Mouse (Mus musculus): Measurements from ENCODE around the gene Gm49396. TPM values are rescaled to one million over a fixed set of nuclear protein-coding genes. Genes with fewer than 3 reads are reported as not detected.

Gm49396 gene
- polyA plus RNA-seq, 2 experiments: 0.99 to 1.4 TPM

DNA sequence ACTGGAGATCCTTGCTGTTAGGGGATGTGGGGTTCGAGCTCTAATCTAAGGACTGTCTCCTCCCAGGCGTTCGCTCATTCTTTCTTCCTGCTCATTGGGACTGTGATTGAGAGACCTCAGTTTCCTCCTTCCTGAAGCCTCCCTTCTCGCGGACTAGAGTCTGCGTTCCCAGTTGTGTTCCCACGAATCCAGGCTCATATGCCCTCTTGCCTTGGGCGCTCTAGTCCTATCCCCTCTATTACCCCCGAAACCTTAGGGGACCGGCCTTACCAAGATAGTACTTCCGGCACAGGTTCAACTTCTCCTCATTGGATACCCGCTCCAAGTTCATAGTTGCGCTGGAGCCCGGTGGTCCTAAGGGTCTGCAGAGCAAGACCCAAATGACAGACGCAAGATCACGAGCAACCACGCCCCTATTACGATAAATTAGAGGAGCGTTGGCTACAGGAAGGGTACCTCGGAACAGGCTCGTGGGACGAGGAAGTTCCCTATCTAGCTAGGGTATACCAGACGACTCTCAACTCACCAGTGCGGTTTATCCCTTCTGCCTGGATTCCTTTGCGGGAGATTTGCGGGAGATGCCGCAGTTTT lies 523 bp upstream of the Gm49396 start:
- Histone ChIP-seq H3K27me3 (ENCODE audit: control insufficient read depth, insufficient read depth, low read length) (no peaks in the 10 kb centered on the region), H3K4me3 (ENCODE audit: insufficient read depth in 1 of 2, low read depth in 2 of 2, low read length in 2 of 2) (peak overlapping the region; percentile 67 to 99), H3K36me3 (replicated peaks; ENCODE audit: control insufficient read depth, insufficient read depth, low read depth) (0 out of 2 replicates have a peak, but pooled peaks cover 2% of the 10 kb centered on the region), H3K27ac (peak overlapping the region; percentile 69), H3K9me3 (ENCODE audit: control insufficient read depth, low read length) (no peaks in the 10 kb centered on the region), H3K9ac (replicated peaks) (peak overlapping the region; percentile 77), H3K4me2 (ENCODE audit: low read depth) (peak overlapping the region; percentile 91), H3K4me1 (replicated peaks; ENCODE audit: control insufficient read depth in 2 of 2, insufficient read depth in 2 of 2, low read length in 1 of 2) (peaks cover 12 to 17% of the 10 kb centered on the region in 2 experiments)
- DNase-seq (ENCODE audit: low read depth in 3 of 3, low spot score in 3 of 3) (peak in 1 of 3 experiments; percentile 19), ATAC-seq (ENCODE audit: insufficient read depth) (no peak)
- no peak for TF ChIP-seq CTCF (IDR thresholded peaks at IDR 0.05; ENCODE audit: low read depth)
- TF ChIP-seq EP300 (IDR thresholded peaks at IDR 0.05; ENCODE audit: low read depth): no peak
- 0% methylated on average over 27 of the region's 27 CpGs for WGBS (ENCODE audit: insufficient replicate concordance)

DNA sequence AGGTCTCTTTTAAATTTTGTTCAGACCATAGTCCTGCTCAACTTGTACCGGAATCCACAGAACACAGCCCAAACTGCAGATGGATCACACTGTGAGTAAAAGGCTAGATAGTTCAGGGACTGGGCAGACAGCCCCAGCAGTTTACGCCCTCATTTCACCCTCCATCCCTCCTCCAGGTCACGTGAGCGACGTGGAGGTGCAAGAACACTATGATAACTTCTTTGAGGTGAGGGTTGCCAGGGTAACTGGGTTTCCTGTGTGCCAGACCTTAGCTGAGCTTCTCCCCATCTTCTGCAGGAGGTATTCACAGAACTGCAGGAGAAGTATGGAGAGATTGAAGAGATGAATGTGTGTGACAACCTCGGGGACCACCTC lies 749 bp downstream of the Gm49396 start:
- DNase-seq (ENCODE audit: low read depth in 3 of 3, low spot score in 3 of 3): peak in 1 of 3 experiments; percentile 22
- 22% methylated on average over 6 of the region's 6 CpGs for WGBS (ENCODE audit: insufficient replicate concordance)
- Histone ChIP-seq H3K4me3 (ENCODE audit: insufficient read depth in 1 of 2, low read depth in 2 of 2, low read length in 2 of 2) (peak overlapping the region; percentile 67 to 94), H3K9me3 (ENCODE audit: control insufficient read depth, low read length) (no peaks in the 10 kb centered on the region), H3K4me1 (replicated peaks; ENCODE audit: control insufficient read depth in 2 of 2, insufficient read depth in 2 of 2, low read length in 1 of 2) (peaks cover 5 to 10% of the 10 kb centered on the region in 2 experiments; a peak in 3 of 4 replicates), H3K27ac (no peak overlapping the region; the same call in 1 of the 2 replicates), H3K4me2 (ENCODE audit: low read depth) (peak overlapping the region; percentile 91), H3K9ac (replicated peaks) (peak overlapping the region; percentile 4), H3K36me3 (replicated peaks; ENCODE audit: control insufficient read depth, insufficient read depth, low read depth) (peaks cover 7% of the 10 kb centered on the region), H3K27me3 (ENCODE audit: control insufficient read depth, insufficient read depth, low read length) (no peaks in the 10 kb centered on the region)
- no peak for ATAC-seq (ENCODE audit: insufficient read depth)
- TF ChIP-seq EP300 (IDR thresholded peaks at IDR 0.05; ENCODE audit: low read depth) (no peak), CTCF (IDR thresholded peaks at IDR 0.05; ENCODE audit: low read depth) (no peak)

DNA sequence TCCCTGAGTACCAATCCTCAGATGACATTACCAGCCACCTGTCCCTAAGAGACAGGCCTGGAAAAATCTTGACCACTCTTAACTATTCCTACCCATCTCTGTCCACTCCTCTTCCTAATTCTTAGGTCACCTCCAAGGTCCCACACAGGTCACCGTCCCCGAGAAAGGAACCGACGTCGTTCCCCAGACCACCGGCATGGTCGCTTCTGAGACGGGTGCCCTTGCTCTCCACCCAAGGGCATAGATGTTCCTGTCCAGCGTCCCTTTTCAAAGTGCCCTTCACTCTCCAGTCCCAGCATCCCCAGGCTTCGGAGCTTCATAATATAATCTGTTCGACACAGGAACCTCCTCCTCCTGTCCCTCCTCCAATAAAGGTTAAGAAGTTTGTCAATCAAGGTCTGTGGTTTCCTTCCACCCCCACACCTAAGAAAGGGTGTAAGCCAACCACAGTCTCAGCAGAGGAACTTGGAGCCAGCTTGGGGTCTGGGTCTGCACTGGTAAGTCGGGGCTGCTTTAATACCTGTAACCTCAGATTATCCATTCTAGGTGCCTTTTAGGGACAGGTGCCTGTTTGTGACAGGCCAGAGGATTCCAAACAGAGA lies 1.9 kb downstream of the Gm49396 start, which contains the start of gene Igflr1:
Igflr1 (plus strand) TSS at position 458 of the 602 bp plus-strand sequence.
- ATAC-seq (ENCODE audit: insufficient read depth) (no peak), DNase-seq (ENCODE audit: low read depth in 3 of 3, low spot score in 3 of 3) (no peak)
- Histone ChIP-seq H3K4me1 (replicated peaks; ENCODE audit: control insufficient read depth in 2 of 2, insufficient read depth in 2 of 2, low read length in 1 of 2) (peaks cover 3 to 10% of the 10 kb centered on the region in 2 experiments; a peak in 3 of 4 replicates), H3K9ac (replicated peaks) (no peak within 1 kb of the TSS), H3K36me3 (replicated peaks; ENCODE audit: control insufficient read depth, insufficient read depth, low read depth) (peaks cover 19% of the 10 kb centered on the region), H3K9me3 (ENCODE audit: control insufficient read depth, low read length) (no peaks in the 10 kb centered on the region), H3K27me3 (ENCODE audit: control insufficient read depth, insufficient read depth, low read length) (no peaks in the 10 kb centered on the region), H3K4me3 (ENCODE audit: insufficient read depth in 1 of 2, low read depth in 2 of 2, low read length in 2 of 2) (no peak within 1 kb of the TSS), H3K4me2 (ENCODE audit: low read depth) (peak within 1 kb of the TSS; percentile 91), H3K27ac (no peak within 1 kb of the TSS)
- WGBS (ENCODE audit: insufficient replicate concordance): 83% methylated on average over 12 of the region's 12 CpGs
- TF ChIP-seq EP300 (IDR thresholded peaks at IDR 0.05; ENCODE audit: low read depth) (no peak), CTCF (IDR thresholded peaks at IDR 0.05; ENCODE audit: low read depth) (no peak)

DNA sequence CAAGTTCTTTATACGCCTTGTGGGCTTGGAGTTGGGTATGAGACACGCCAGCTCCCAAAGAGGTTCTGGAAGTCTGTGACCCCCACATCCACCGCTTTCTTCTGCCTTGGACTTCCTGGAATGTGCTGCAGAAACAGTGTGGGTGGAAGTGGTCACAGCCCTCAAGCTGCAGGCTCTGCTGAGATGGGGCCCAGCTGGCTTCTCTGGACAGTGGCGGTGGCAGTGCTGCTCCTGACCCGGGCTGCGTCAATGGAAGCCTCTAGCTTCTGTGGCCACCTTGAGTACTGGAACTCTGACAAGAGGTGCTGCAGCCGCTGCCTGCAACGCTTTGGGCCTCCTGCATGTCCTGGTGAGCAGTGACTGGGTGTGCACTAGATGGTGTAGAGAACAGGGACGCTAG lies 2.9 kb downstream of the Gm49396 start:
- H3K36me3 ChIP-seq (replicated peaks; ENCODE audit: control insufficient read depth, insufficient read depth, low read depth): peaks cover 27% of the 10 kb centered on the region
- peaks cover 0 to 7% of the 10 kb centered on the region in 2 experiments; a peak in 2 of 4 replicates for H3K4me1 ChIP-seq (replicated peaks; ENCODE audit: control insufficient read depth in 2 of 2, insufficient read depth in 2 of 2, low read length in 1 of 2)
- H3K4me2 ChIP-seq (ENCODE audit: low read depth): no peak overlapping the region
- ATAC-seq (ENCODE audit: insufficient read depth): no peak
- no peak for DNase-seq (ENCODE audit: low read depth in 3 of 3, low spot score in 3 of 3)
- no peaks in the 10 kb centered on the region for H3K27me3 ChIP-seq (ENCODE audit: control insufficient read depth, insufficient read depth, low read length)
- WGBS (ENCODE audit: insufficient replicate concordance): 79% methylated on average over 9 of the region's 9 CpGs
- no peak overlapping the region for H3K4me3 ChIP-seq (ENCODE audit: insufficient read depth in 1 of 2, low read depth in 2 of 2, low read length in 2 of 2)
- H3K9ac ChIP-seq (replicated peaks): no peak overlapping the region
- no peak overlapping the region for H3K27ac ChIP-seq
- no peaks in the 10 kb centered on the region for H3K9me3 ChIP-seq (ENCODE audit: control insufficient read depth, low read length)
- TF ChIP-seq EP300 (IDR thresholded peaks at IDR 0.05; ENCODE audit: low read depth) (no peak), CTCF (IDR thresholded peaks at IDR 0.05; ENCODE audit: low read depth) (no peak)

DNA sequence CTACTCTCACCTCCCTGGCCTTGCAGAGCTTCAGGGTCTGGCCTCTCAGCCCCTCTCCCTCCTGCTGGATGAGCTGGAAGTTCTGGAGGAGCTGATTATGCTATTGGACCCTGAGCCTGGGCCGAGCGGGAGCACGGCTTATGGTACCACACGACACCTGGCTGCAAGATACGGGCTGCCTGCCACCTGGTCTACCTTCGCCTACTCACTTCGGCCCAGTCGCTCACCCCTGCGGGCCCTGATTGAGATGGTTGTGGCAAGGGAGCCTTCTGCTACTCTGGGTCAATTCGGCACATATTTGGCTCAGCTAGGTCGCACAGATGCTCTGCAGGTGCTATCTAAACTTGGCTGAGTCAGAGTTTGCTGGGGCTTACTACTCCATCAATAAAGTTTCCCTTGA lies 4.4 kb downstream of the Gm49396 start:
- no peak overlapping the region for H3K4me2 ChIP-seq (ENCODE audit: low read depth)
- DNase-seq (ENCODE audit: low read depth in 3 of 3, low spot score in 3 of 3) (no peak), ATAC-seq (ENCODE audit: insufficient read depth) (no peak)
- 86% methylated on average over 11 of the region's 11 CpGs for WGBS (ENCODE audit: insufficient replicate concordance)
- H3K9ac ChIP-seq (replicated peaks): no peak overlapping the region
- no peak overlapping the region for H3K27ac ChIP-seq
- H3K9me3 ChIP-seq (ENCODE audit: control insufficient read depth, low read length): no peaks in the 10 kb centered on the region
- peaks cover 0 to 8% of the 10 kb centered on the region in 2 experiments; a peak in 2 of 4 replicates for H3K4me1 ChIP-seq (replicated peaks; ENCODE audit: control insufficient read depth in 2 of 2, insufficient read depth in 2 of 2, low read length in 1 of 2)
- peaks cover 36% of the 10 kb centered on the region for H3K36me3 ChIP-seq (replicated peaks; ENCODE audit: control insufficient read depth, insufficient read depth, low read depth)
- TF ChIP-seq EP300 (IDR thresholded peaks at IDR 0.05; ENCODE audit: low read depth) (no peak), CTCF (IDR thresholded peaks at IDR 0.05; ENCODE audit: low read depth) (no peak)
- no peak overlapping the region for H3K4me3 ChIP-seq (ENCODE audit: insufficient read depth in 1 of 2, low read depth in 2 of 2, low read length in 2 of 2)
- no peaks in the 10 kb centered on the region for H3K27me3 ChIP-seq (ENCODE audit: control insufficient read depth, insufficient read depth, low read length)
